Mouse (Mus musculus) bone marrow macrophage, adult 2 months (primary cell): ENCODE results near the gene Rap1gap2.

Experiments
- CTCF ChIP-seq: IDR thresholded peaks from 2 replicates; pipeline ENCODE4 v1.5.1; 2012; ENCODE audit warnings: low read depth, mild to moderate bottlenecking, low read length, moderate library complexity
- POLR2A ChIP-seq: IDR thresholded peaks from 2 replicates; pipeline ENCODE4 v1.6.1; 2012; ENCODE audit warnings: mild to moderate bottlenecking, low read depth, low read length, borderline replicate concordance

DNA sequence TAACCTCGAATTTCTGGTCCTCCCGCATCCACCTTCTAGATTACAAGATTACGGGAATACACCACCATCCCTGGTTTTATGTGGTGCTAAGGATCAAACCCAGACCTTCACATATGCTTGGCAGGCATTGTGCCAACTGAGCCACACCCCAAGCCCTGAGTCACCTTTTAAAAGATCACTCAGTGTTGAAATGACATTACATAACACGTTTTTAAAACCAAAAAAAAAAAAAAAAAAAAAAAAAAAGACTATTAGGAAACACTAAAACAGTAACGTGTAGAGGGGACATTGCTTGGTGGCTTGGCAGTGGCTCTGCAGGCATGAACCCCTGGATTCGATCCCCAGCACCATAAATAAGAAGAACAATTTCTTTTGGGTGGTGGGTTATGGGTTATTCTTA is 59.1 kb downstream of the Rap1gap2 start:
- TF ChIP-seq CTCF = no peak
- TF ChIP-seq POLR2A = no peak
